Mouse (Mus musculus) heart, postnatal 0 days (tissue): ENCODE data around the gene Grik5. TPM values are rescaled to one million over a fixed set of nuclear protein-coding genes. Genes with fewer than 3 reads are reported as not detected.
A peak's percentile ranks its signal among the peaks of the same experiment; 100 is the strongest.

Source experiments
- ATAC-seq: fragments of 200-750 bp; cut with Nextera tagmentation; 2 replicates; pipeline ENCODE4 v1.8.0; 2017; ENCODE audit warnings: low read depth, moderate number of reproducible peaks, moderate library complexity; ENCODE audit not compliant: insufficient read depth
- DNase-seq: peaks from one replicate; pipeline ENCODE4 v3.0.0-alpha.2; 2016; ENCODE audit warnings: low spot score
- H3K27ac ChIP-seq: fragments of 300-500 bp; sonication (generic); 2 replicates; pipeline ENCODE4 v1.5.1; 2014; ENCODE audit warnings: low read depth, mild to moderate bottlenecking
- H3K27me3 ChIP-seq: fragments of 300-500 bp; sonication (generic); 2 replicates; pipeline ENCODE4 v1.6.1; 2014; ENCODE audit warnings: low read length, mixed read lengths; ENCODE audit not compliant: control insufficient read depth, insufficient read depth
- H3K36me3 ChIP-seq: fragments of 300-500 bp; sonication (generic); replicated peaks from 2 replicates; pipeline ENCODE4 v1.6.1; 2014; ENCODE audit warnings: low read length, mixed read lengths; ENCODE audit not compliant: control insufficient read depth, insufficient read depth
- H3K4me1 ChIP-seq: fragments of 300-500 bp; sonication (generic); 2 replicates; pipeline ENCODE4 v1.6.1; 2014; ENCODE audit warnings: antibody characterized with exemption; ENCODE audit not compliant: control insufficient read depth, insufficient read depth
- H3K4me2 ChIP-seq: fragments of 300-500 bp; sonication (generic); 2 replicates; pipeline ENCODE4 v1.6.1; 2014; ENCODE audit warnings: low read depth, mild to moderate bottlenecking, low read length, moderate library complexity
- H3K4me3 ChIP-seq: fragments of 300-500 bp; sonication (generic); 2 replicates; pipeline ENCODE4 v1.5.1; 2014; ENCODE audit warnings: low read depth, low read length
- H3K9ac ChIP-seq: fragments of 300-500 bp; sonication (generic); replicated peaks from 2 replicates; pipeline ENCODE4 v1.6.1; 2014; ENCODE audit warnings: low read depth, low read length, mixed read lengths
- H3K9me3 ChIP-seq: fragments of 300-500 bp; sonication (generic); replicated peaks from 2 replicates; pipeline ENCODE4 v1.6.1; 2016; ENCODE audit warnings: low read length; ENCODE audit not compliant: control insufficient read depth
- CTCF ChIP-seq: IDR thresholded peaks from 2 replicates; pipeline ENCODE4 v1.5.1; 2016; ENCODE audit warnings: antibody characterized with exemption, control low read depth, low read depth
- EP300 ChIP-seq: IDR thresholded peaks from 2 replicates; pipeline ENCODE4 v1.6.1; 2016; ENCODE audit warnings: antibody characterized with exemption, low read depth
- WGBS: fragments of 180-500 bp; shearing (Covaris S2); extraction: QIAGEN DNeasy Blood & Tissue Kit; methylation state at CpG from one replicate; pipeline ENCODE4 v1.1.7; 2014; 5-methylcytosine and 5-hydroxymethylcytosine counted together
- polyA plus RNA-seq: library from polyadenylated mRNA; unstranded; fragments of >200 nt; fragmentation: Nextera tagmentation; extraction: Ambion mirVana; gene quantifications from 2 replicates; pipeline ENCODE4 v1.2.1, GENCODE M21; 2015
- total RNA-seq: library from RNA; depleted of rRNA; stranded (reverse); fragments of >200 nt; gene quantifications from 2 replicates; pipeline ENCODE4 v1.2.3, GENCODE M21; 2014; ENCODE audit warnings: low replicate concordance

The Grik5 gene
- total and polyA plus RNA-seq, 2 experiments from 2014 or later, result 1.6 to 16.2 TPM

DNA sequence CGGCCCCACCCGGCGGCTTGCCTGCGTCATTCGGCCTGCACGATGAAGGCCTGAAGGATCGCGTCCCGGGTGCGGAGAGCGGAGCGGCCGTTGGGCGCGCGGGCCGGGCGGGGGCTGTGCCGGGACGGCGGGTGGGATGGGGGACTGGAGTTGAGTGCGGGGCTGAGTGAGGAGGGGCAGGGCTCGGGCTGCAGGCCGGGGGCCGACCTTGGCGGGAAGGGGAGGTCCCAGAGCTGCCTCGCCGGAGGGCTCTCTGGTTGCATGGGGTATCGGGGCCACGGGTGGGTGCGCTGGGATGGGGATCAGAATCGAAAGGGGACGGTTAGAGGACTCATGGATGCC lies 5.2 kb upstream of the Grik5 start:
- peak overlapping the region; percentile 88 for H3K27ac ChIP-seq
- H3K4me2 ChIP-seq, result peak overlapping the region; percentile 64
- DNase-seq (no peak), ATAC-seq (no peak; the same call in 1 of the 2 replicates)
- peak overlapping the region; percentile 76 for H3K4me3 ChIP-seq
- no peaks in the 10 kb centered on the region for H3K9me3 ChIP-seq
- peak overlapping the region; percentile 81 for H3K9ac ChIP-seq
- H3K36me3 ChIP-seq, result peaks cover 30% of the 10 kb centered on the region
- WGBS, result under 1% methylated on average over 31 of the region's 33 CpGs
- H3K27me3 ChIP-seq, result no peaks in the 10 kb centered on the region
- TF ChIP-seq CTCF (no peak), EP300 (no peak)
- H3K4me1 ChIP-seq, result peaks cover 20% of the 10 kb centered on the region

DNA sequence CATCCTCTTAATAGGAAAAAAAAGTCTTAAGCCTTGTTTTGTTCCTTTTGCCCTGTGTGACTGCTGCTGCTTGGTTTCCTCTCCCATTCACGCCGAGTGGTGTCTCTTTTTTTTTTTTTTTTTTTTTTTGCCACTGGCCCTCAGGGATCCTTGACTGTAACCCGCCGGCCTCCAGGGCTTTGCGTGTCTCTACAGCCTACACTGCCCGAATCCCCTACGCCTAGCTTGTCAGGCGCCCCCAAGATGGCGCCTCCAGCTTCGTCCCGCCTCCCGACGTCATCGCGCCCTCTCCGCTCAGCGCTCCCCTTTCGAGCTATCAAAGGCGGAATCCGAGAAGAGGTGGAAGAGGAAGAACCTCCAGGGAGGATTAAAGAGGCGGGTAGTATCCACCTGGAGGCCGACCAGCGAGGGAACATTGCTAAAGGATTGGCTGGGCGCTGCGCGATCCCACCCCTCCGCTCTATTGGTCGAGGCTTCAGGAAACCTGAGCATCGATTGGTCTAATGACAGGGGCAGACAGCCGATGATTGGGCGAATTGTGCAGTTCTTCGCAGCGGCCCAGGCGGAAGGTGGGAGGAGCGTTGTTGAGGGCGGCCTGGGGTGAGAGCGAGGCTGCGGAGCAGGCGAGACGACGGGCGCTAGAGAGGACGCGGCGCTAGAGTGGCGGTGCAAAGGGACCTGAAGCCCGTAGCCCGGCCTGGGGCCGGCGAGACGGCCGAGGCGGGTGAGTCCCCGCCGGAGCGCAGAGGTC lies 4.7 kb upstream of the Grik5 start:
- Histone ChIP-seq H3K9me3 (no peaks in the 10 kb centered on the region), H3K9ac (peak overlapping the region; percentile 81), H3K4me1 (peaks cover 20% of the 10 kb centered on the region), H3K36me3 (peaks cover 25% of the 10 kb centered on the region), H3K27me3 (no peaks in the 10 kb centered on the region), H3K27ac (peak overlapping the region; percentile 95), H3K4me2 (peak overlapping the region; percentile 73), H3K4me3 (peak overlapping the region; percentile 76)
- 0 out of 2 replicates have a peak, but pooled peaks have one; percentile 66 for TF ChIP-seq EP300
- TF ChIP-seq CTCF, result peak; percentile 19; the same call in 1 of the 2 replicates
- DNase-seq (peak; percentile 100), ATAC-seq (peak; percentile 97)
- WGBS, result under 1% methylated on average over 56 of the region's 56 CpGs

DNA sequence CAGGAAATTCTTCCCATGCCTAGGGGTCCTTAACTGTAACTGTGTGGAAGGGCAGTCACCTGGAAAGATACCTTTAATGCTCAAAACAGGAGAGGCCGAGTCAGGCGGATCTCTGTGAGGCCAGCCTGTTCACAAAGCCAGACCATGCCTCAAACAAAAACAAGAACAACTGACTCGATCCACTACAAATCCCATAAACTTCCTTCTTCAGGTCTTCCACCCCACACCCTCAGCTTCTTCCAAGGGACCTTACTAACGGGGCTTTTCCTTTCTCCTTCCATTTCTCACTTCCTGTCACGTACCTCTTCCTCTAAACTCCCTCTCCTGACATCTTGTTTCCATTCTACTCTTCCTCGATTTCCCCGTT lies 4.1 kb upstream of the Grik5 start:
- H3K9ac ChIP-seq, result peak overlapping the region; percentile 80
- H3K27ac ChIP-seq, result peak overlapping the region; percentile 95
- DNase-seq (no peak), ATAC-seq (no peak)
- H3K9me3 ChIP-seq, result no peaks in the 10 kb centered on the region
- no peaks in the 10 kb centered on the region for H3K27me3 ChIP-seq
- 20% methylated on average over 7 of the region's 7 CpGs for WGBS
- TF ChIP-seq CTCF (no peak), EP300 (no peak)
- H3K36me3 ChIP-seq, result peaks cover 19% of the 10 kb centered on the region
- peak overlapping the region; percentile 73 for H3K4me2 ChIP-seq
- peak overlapping the region; percentile 76 for H3K4me3 ChIP-seq
- peaks cover 20% of the 10 kb centered on the region for H3K4me1 ChIP-seq

DNA sequence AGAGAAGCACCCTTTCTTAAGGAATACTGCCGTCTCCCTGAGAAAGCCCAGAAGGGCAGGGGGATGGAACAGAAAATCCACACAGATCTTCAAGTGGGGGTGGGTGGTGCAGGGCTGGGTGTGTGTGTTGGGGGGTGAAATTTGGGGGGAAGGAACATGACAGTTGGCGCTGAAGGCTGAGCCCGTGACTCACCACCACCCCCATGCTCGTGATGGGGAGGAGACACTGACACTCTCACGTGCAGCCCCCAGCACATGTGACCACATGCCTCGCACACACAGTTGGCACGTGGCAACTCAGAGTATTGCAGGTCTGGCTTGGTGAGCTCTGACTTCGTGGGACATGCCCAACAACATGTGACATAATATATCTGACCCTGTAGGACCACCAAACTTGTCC lies 1.8 kb upstream of the Grik5 start:
- no peak for DNase-seq
- Histone ChIP-seq H3K36me3 (no peaks in the 10 kb centered on the region), H3K27ac (no peak overlapping the region), H3K9me3 (no peaks in the 10 kb centered on the region), H3K4me1 (peaks cover 19% of the 10 kb centered on the region), H3K4me3 (no peak overlapping the region), H3K9ac (no peak overlapping the region), H3K4me2 (no peak overlapping the region), H3K27me3 (no peaks in the 10 kb centered on the region)
- 82% methylated on average over 8 of the region's 8 CpGs for WGBS
- no peak for ATAC-seq
- TF ChIP-seq EP300, result no peak
- TF ChIP-seq CTCF, result no peak

DNA sequence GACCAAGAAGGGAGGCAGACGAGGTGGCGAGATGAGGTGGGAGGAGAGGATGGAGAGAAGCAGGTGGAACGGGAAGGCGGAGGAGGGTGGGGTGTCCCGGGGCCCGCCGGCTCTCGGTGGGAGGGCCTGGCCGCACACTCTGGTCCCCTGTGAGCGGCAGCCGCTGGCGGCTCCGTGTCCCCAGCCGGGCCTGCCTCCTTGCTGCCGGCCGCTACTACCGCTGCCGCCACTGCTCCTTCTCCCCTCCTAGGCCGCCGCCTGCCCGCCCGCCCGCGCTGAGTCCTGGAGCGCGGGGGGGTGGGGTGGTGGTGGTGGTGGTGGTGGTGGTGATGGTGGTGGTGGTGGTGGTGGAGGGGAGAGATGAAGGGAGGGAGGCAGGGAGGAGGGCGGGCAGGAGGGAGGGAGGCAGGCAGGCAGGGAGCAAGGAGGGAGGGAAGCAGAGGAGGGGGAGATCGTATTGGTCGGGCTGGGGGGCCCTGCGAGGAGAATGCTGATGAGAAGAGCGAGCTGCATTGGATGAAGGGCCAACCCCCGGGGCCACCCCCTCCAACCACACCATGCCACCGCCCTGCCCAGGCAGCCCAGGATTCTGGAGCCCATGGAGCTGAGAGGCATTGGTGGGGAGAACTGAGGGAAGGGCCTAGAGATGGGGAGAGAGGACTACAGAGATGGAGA lies 707 bp upstream of the Grik5 start:
- Histone ChIP-seq H3K27ac (peak overlapping the region; percentile 60), H3K9ac (peak overlapping the region; percentile 75), H3K9me3 (no peaks in the 10 kb centered on the region), H3K4me1 (peaks cover 9% of the 10 kb centered on the region; the same call in 1 of the 2 replicates), H3K4me2 (peak overlapping the region; percentile 94), H3K4me3 (peak overlapping the region; percentile 67), H3K36me3 (peaks cover 5% of the 10 kb centered on the region; the same call in 1 of the 2 replicates), H3K27me3 (no peaks in the 10 kb centered on the region)
- no peak for TF ChIP-seq EP300
- no peak for TF ChIP-seq CTCF
- ATAC-seq, result no peak
- 2% methylated on average over 23 of the region's 33 CpGs for WGBS
- DNase-seq, result peak; percentile 29
